Mouse (Mus musculus) E14TG2a.4 (cell line): ENCODE data around the gene Pygo1.
A peak's percentile ranks its signal among the peaks of the same experiment; 100 is the strongest.

Experiments used
- H3K27me3 ChIP-seq: 2 replicates; pipeline ENCODE4 v1.6.1; 2014; ENCODE audit warnings: low read length, control low read depth; ENCODE audit not compliant: insufficient read depth
- H3K36me3 ChIP-seq: 2 replicates; pipeline ENCODE4 v1.6.1; 2014; ENCODE audit warnings: low read length, control low read depth; ENCODE audit not compliant: insufficient read depth
- H3K4me1 ChIP-seq: replicated peaks from 2 replicates; pipeline ENCODE4 v1.6.1; 2014; ENCODE audit warnings: low read depth, low read length, control low read depth
- H3K4me3 ChIP-seq: replicated peaks from 2 replicates; pipeline ENCODE4 v1.5.1; 2014; ENCODE audit warnings: mild to moderate bottlenecking, low read length
- H3K9me3 ChIP-seq: 2 replicates; pipeline ENCODE4 v1.6.1; 2014; ENCODE audit warnings: low read length, control low read depth
- CTCF ChIP-seq: conservative IDR thresholded peaks from 2 replicates; pipeline ENCODE4 v1.5.1; 2014; ENCODE audit warnings: low read length
- NANOG ChIP-seq: IDR thresholded peaks from 2 replicates; pipeline ENCODE4 v1.6.1; 2014; ENCODE audit warnings: borderline replicate concordance, low read length, mixed read lengths
- POU5F1 ChIP-seq: IDR thresholded peaks from 2 replicates; pipeline ENCODE4 v1.6.1; 2014; ENCODE audit warnings: low read length, borderline replicate concordance

Gene Pygo1

DNA sequence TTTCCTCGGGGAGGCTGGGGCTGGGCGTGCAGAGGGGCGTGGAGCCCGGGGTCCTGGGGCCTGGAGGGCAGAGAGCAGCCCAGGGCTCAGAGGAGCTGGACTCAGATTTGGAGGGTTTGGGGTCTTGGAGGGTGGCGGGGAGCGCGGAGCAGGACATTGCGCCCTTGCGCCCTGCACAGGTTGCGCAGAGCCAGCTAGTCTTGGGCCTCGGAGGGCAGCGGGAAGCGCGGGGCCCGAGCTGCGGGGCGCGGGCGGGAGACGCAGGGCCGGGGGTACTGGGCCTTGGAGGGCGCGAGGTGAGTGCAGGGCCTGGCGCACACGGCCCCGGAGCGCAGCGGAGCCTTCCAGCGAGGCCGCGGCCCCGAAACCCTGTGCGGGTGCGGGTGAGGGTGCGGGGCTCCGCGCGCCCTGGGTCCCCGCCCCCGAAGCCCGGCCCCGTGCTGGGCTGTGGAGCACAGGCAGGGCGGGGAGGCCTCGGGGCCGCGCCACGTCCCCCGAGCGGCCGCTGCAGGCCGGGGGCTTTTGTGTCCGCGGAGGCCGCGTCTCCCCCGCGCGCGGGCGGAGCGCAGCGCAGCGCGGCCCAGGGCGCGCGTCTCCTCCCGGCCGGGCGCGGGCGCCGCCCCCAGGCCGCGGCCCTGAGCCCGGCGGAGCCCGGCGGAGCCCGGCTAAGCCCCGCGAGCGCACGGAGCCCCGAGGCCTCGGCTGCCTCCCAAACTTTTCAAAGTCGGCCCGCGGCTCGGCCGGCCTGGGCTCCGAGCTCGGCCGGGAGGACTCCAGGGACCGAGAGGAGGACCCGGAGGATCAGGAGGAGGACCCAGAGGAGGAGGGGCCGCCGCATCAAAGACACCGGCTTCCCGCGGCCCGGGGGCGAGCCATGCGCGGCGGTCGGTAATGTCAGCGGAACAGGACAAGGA lies at the start of gene Pygo1:
Pygo1 (plus strand) TSS at position 625 of the 914 bp plus-strand sequence.
- H3K4me1 ChIP-seq = peaks cover 19% of the 10 kb centered on the region
- TF ChIP-seq NANOG (no peak), POU5F1 (no peak), CTCF (no peak)

DNA sequence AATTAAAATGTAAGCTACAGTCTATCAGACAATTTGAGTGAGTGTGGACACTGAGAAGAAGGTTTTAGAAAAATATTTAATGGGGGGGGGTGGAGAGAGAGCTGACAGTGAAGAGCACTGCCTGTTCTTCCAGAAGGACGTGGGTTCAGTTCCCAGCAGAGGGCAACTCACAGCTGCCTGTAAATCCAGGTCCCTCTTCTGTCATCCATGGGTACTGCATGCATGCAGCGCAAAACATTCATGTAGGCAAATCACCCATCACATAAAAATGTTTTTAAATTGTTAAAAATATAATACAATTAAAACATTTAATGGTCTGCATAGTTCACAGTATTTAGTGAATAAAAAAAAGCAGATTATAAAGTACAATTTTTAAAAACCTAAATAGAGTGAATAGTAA lies 49.6 kb upstream of the Pygo1 start:
- TF ChIP-seq POU5F1 = no peak
- peak; percentile 62 for TF ChIP-seq CTCF
- no peak overlapping the region for H3K4me3 ChIP-seq
- no peaks in the 10 kb centered on the region for H3K27me3 ChIP-seq
- H3K36me3 ChIP-seq = no peaks in the 10 kb centered on the region
- H3K4me1 ChIP-seq = peaks cover 55% of the 10 kb centered on the region
- H3K9me3 ChIP-seq = no peaks in the 10 kb centered on the region

More for the DNA sequence above, at the start of gene Pygo1:
- Histone ChIP-seq H3K36me3 (no peaks in the 10 kb centered on the region), H3K27me3 (peaks cover 60% of the 10 kb centered on the region), H3K4me3 (peak within 1 kb of the TSS; percentile 85), H3K9me3 (peaks cover 6% of the 10 kb centered on the region)

DNA sequence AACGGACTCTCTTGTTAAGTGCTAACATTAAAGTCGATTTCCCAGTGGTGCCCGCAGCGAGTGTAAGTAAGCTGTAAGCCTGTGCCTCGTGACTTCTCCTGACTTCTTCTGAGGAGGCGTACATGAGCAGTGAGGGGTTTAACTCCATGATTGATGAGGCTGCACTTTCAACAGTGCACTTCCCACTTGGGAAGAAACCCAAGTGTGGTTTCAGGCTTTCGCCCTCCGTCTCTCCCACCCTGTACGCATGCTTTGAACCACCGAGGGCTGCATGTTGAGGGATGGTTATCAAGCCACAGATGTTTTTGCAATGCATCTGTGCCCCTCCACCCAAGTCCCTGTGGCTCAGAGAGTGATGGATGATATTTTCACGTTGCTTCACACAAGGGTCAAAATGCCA lies 47.5 kb upstream of the Pygo1 start:
- Histone ChIP-seq H3K4me1 (peaks cover 54% of the 10 kb centered on the region), H3K9me3 (no peaks in the 10 kb centered on the region), H3K27me3 (no peaks in the 10 kb centered on the region), H3K4me3 (no peak overlapping the region), H3K36me3 (no peaks in the 10 kb centered on the region)
- TF ChIP-seq NANOG = no peak
- TF ChIP-seq POU5F1 = no peak
- no peak for TF ChIP-seq CTCF

DNA sequence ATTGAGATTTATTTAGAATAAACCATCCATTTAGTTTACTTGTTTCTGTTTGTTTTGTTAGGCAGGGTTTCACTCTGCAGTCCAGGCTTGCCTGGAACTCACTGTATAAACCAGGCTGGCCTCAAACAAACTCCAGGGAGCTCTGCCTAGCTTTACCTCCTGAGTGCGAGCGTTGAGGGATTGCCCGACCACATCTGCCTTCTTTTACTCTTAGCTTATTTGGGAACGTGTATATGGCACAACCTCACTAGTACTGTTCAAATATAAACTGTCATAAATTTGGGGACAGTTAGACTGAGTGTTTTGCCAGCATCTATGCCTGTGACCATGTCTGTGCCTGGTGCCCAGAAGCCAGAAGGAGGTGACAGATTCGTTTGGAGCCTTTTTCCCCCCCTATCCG lies 46.8 kb upstream of the Pygo1 start:
- TF ChIP-seq NANOG (no peak), POU5F1 (no peak), CTCF (no peak)
- no peaks in the 10 kb centered on the region for H3K9me3 ChIP-seq
- H3K4me3 ChIP-seq = no peak overlapping the region
- H3K4me1 ChIP-seq = peaks cover 53% of the 10 kb centered on the region
- H3K36me3 ChIP-seq = no peaks in the 10 kb centered on the region
- no peaks in the 10 kb centered on the region for H3K27me3 ChIP-seq

DNA sequence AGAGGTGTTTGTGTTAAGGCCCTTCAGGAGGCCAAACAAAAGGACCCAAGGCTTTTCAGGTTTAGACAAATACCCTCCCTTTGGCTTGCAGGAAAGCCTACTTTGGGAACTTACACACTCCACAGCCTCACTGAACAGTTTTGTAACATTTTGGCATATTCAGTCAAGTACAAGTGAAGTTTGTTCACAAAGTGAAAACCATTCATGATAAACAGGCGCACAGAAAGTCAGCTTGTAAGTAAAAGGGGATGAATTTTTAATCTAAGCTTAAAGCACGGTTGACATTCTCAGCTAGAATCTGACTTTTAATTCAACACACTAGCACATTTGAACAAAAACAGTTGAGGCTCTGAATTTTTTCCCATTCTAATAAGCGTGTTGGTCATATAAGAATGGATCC lies 45.8 kb upstream of the Pygo1 start:
- Histone ChIP-seq H3K36me3 (no peaks in the 10 kb centered on the region), H3K4me3 (no peak overlapping the region), H3K4me1 (peaks cover 51% of the 10 kb centered on the region), H3K27me3 (no peaks in the 10 kb centered on the region), H3K9me3 (no peaks in the 10 kb centered on the region)
- TF ChIP-seq NANOG = no peak

DNA sequence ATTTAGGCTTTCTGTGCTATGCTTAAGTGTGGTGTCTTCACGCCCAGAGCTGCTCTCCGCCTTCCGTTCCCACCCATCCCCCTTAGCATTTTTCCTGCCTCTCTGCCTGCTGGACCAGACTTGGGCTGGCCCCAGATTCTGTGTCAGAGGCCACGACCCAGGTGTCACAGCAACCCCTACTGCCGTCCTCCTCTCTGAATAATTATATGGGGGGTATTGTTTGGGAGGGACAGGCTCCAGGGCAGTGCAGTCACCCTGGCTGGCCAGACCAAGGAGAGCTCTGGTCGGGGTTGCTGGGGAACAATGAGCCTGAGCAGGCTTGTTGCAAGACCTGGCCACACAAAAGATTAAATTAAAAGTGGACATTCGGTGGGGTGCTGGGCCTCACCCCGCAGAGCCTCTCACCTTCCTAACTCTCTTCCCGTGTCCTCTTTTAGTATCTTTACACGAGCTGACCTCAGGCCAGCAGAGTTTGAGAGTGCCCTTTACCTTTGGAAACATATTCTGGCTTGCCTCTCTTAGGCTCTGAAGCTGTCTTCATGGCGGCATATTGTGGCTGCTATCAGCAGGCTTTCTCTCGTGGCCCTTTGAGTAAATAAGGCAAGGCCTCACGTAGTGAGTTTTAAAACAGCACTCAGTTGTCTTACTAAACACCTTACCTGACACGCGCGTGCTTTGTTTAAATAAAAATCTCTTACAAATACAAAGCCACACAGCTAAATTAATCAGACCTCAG lies 45.1 kb upstream of the Pygo1 start:
- Histone ChIP-seq H3K27me3 (no peaks in the 10 kb centered on the region), H3K36me3 (no peaks in the 10 kb centered on the region), H3K9me3 (no peaks in the 10 kb centered on the region), H3K4me3 (peak overlapping the region; percentile 39; the same call in 1 of the 2 replicates), H3K4me1 (peaks cover 51% of the 10 kb centered on the region)
- TF ChIP-seq POU5F1 (no peak), CTCF (no peak), NANOG (no peak)

DNA sequence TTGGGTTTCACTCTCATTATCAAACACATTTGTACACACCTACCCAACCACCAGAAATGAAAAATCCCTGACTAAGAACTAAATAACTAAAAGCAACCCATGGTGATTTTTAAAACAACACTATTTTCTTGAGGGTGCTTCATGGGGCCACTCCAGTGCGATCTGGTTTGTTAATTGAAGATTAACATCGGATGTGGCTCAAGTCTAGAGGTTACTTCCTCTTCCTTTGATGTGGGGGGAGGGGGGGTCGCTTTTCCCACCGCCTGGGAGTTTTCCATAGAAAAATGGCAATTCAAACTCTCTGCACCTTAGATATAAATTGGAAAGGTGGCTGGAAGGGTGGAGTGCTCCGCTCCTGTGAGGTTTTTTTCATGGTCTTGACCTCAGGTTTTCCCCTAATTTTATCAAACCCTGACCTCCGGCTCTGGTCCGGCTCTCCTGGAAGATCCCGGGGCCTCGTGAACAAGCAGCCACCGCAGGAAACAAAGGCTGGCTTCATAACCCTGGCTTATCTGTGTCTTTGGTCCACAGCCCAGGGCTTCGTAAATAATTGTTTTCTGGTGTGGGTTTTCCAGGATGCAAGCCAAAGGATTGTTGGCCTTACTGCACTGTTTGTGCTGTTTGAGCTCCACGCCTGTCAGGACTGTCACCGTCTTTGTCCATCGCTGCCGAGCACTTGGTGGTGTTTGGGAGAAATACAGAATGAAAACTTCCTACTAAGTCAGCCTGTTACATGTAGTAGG lies 44.2 kb upstream of the Pygo1 start:
- Histone ChIP-seq H3K4me3 (peak overlapping the region; percentile 23; the same call in 1 of the 2 replicates), H3K4me1 (peaks cover 51% of the 10 kb centered on the region)
- no peak for TF ChIP-seq CTCF
- TF ChIP-seq NANOG = no peak
- TF ChIP-seq POU5F1 = no peak

DNA sequence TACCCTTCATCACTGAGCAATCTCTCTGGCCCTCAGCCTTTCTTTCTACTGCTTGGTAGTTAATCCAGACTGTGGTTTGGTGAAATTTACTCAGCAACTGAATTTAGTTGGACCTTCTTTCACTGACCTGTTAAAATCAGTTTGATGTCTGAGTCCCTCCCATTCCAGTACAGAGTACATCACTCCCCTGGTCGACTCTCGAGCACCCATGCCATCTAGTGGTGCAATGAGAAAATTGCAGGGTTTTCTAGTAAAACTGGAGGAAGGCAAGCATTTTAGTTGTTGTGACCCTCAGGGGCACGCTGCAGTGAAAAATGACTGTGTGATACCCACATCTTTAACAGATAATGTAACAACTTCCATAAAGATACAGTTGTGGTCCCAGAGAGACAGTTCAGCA lies 41.5 kb upstream of the Pygo1 start:
- peak; percentile 89 for TF ChIP-seq CTCF
- no peak for TF ChIP-seq NANOG
- H3K9me3 ChIP-seq = no peaks in the 10 kb centered on the region
- H3K4me1 ChIP-seq = peaks cover 61% of the 10 kb centered on the region
- no peaks in the 10 kb centered on the region for H3K36me3 ChIP-seq
- no peak overlapping the region for H3K4me3 ChIP-seq
- H3K27me3 ChIP-seq = no peaks in the 10 kb centered on the region

More for the DNA sequence above, 44.2 kb upstream of the Pygo1 start:
- H3K27me3 ChIP-seq = no peaks in the 10 kb centered on the region
- H3K36me3 ChIP-seq = no peaks in the 10 kb centered on the region
- no peaks in the 10 kb centered on the region for H3K9me3 ChIP-seq

DNA sequence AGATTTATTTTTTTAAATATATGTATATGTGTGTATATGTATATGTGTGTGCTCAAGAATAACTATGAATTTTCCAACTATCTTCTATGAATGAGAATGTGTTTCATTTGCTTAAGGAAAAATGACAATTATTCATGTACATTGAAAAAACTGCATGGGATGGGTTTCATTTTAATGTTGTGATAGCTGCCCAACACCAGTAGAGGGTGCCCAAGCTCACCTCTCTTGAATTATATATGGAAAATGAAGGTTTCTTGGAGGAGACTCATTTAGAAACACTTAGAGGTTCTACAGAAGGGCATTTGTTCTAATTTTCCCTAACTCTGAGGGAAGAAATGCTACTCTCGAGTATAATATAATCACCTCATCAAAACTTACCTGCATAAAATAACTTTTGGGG lies 35.7 kb upstream of the Pygo1 start:
- Histone ChIP-seq H3K27me3 (no peaks in the 10 kb centered on the region), H3K4me3 (no peak overlapping the region)

More for the DNA sequence above, 35.7 kb upstream of the Pygo1 start:
- Histone ChIP-seq H3K4me1 (peaks cover 30% of the 10 kb centered on the region), H3K9me3 (no peaks in the 10 kb centered on the region), H3K36me3 (peaks cover 10% of the 10 kb centered on the region; the same call in 1 of the 2 replicates)
- no peak for TF ChIP-seq NANOG
- peak; percentile 68 for TF ChIP-seq CTCF
